Mouse (Mus musculus): ENCODE data around the gene Cep128. TPM values are rescaled to one million over a fixed set of nuclear protein-coding genes. Genes with fewer than 3 reads are reported as not detected.

Gene Cep128
- polyA plus RNA-seq, 1 experiment from 2014 or later = 9.3 TPM

DNA sequence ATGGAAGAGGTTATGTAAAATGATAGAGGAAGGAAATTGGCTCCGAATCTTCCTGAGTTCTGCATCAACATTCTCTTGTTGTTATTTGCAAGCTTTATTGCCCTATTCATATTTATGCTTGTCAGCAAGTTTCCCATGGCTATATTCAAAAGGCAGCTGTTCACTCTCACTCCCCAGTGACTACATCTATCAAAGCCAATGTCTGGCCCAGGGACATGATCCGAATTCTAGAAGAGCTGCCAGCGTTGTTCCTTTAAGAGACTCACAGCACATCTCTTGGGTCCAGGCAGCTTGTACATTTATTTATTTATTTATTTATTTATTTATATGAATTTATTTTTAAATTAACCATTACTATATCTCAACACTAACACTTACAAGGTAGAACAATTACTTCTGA, 235.1 kb downstream of the Cep128 start:
- ATAC-seq (replicated peaks; ENCODE audit: low FRiP score, low TSS enrichment, low read depth) (no peak), DNase-seq (ENCODE audit: low spot score) (no peak)

DNA sequence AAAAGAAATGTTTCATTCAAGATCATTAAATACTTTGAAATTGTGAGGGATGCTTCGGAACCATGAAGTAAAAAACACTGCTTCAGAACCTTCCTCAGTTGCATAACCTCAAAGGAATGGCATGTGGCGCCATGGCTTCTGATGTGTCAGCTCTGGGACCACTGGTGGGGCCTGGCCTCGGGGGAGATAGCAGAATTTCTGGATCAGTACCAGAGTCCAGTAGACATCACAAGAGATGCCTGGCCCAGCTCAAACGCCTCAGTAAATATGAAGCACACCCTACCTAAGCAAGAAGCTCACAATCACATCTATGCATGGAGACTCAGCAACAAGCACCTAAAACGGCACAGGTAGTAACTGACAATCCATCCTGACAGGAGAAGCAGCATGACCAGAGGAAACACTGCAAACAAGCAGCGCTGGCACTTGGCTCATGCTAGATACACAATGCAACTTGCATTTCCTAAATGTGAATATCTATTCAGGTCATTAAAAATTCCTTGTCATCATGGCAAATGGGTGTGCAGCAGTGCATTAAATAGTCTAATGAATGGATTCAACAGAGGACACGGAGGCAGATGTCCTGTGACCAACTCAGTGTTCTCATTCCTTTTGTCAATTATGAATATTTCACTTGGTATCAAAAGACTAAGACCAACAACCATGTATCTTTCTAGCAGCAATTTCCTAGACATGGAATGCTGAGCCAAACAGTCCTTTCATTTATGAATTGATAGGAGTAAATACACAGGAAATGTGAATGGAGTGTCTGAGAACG, 249.3 kb downstream of the Cep128 start:
- no peak for ATAC-seq (replicated peaks; ENCODE audit: low FRiP score, low TSS enrichment, low read depth)
- no peak overlapping the region for H3K4me2 ChIP-seq (ENCODE audit: low read length)
- no peaks in the 10 kb centered on the region for H3K27me3 ChIP-seq (replicated peaks; ENCODE audit: control insufficient read depth, insufficient read depth, low read length)
- H3K4me3 ChIP-seq (ENCODE audit: low read depth, low read length) = no peak overlapping the region
- no peaks in the 10 kb centered on the region for H3K9me3 ChIP-seq (ENCODE audit: control insufficient read depth, low read length)
- no peak for DNase-seq (ENCODE audit: low spot score)
- no peaks in the 10 kb centered on the region for H3K4me1 ChIP-seq (replicated peaks; ENCODE audit: control insufficient read depth, insufficient read depth, low read length)
- no peaks in the 10 kb centered on the region for H3K36me3 ChIP-seq (ENCODE audit: control insufficient read depth, insufficient read depth, low read length)
- WGBS = 85% methylated on average over 8 of the region's 8 CpGs
- no peak overlapping the region for H3K27ac ChIP-seq (ENCODE audit: low read depth)
- H3K9ac ChIP-seq (ENCODE audit: low read length) = no peak overlapping the region

More for the DNA sequence above, 235.1 kb downstream of the Cep128 start:
- no peaks in the 10 kb centered on the region for H3K27me3 ChIP-seq (replicated peaks; ENCODE audit: control insufficient read depth, insufficient read depth, low read length)
- H3K4me2 ChIP-seq (ENCODE audit: low read length) = no peak overlapping the region
- no peak overlapping the region for H3K9ac ChIP-seq (ENCODE audit: low read length)
- H3K9me3 ChIP-seq (ENCODE audit: control insufficient read depth, low read length) = no peaks in the 10 kb centered on the region
- no peaks in the 10 kb centered on the region for H3K4me1 ChIP-seq (replicated peaks; ENCODE audit: control insufficient read depth, insufficient read depth, low read length)
- no peak overlapping the region for H3K4me3 ChIP-seq (ENCODE audit: low read depth, low read length)
- no peaks in the 10 kb centered on the region for H3K36me3 ChIP-seq (ENCODE audit: control insufficient read depth, insufficient read depth, low read length)
- WGBS = 88% methylated on average over 3 of the region's 3 CpGs
- H3K27ac ChIP-seq (ENCODE audit: low read depth) = no peak overlapping the region

DNA sequence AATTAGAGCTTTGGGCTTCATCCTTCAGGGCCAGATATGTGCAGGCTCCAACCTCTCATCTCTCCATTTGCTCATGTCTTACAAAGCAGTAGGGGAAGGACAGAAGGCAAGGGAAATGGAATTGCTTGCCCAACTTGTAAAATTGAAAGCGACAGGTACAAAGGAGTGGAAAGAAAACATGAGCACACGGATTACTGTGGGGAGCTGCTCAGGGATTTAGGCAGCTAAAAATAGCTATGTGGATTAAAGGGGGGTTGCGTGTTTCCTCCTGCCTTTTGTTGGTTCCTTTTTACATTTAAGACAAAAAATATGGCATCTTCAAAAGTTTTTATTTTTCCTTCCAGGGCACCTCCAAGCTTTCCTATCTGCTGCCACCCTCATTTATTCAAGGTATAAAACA, 269.2 kb downstream of the Cep128 start:
- WGBS = 60% methylated on average over 3 of the region's 3 CpGs
- Histone ChIP-seq H3K4me3 (ENCODE audit: low read depth, low read length) (no peak overlapping the region), H3K36me3 (ENCODE audit: control insufficient read depth, insufficient read depth, low read length) (no peaks in the 10 kb centered on the region), H3K9me3 (ENCODE audit: control insufficient read depth, low read length) (no peaks in the 10 kb centered on the region), H3K27me3 (replicated peaks; ENCODE audit: control insufficient read depth, insufficient read depth, low read length) (no peaks in the 10 kb centered on the region), H3K4me1 (replicated peaks; ENCODE audit: control insufficient read depth, insufficient read depth, low read length) (peaks cover 4% of the 10 kb centered on the region; the same call in 1 of the 2 replicates), H3K4me2 (ENCODE audit: low read length) (no peak overlapping the region), H3K27ac (ENCODE audit: low read depth) (no peak overlapping the region), H3K9ac (ENCODE audit: low read length) (no peak overlapping the region)
- DNase-seq (ENCODE audit: low spot score) (no peak), ATAC-seq (replicated peaks; ENCODE audit: low FRiP score, low TSS enrichment, low read depth) (no peak)

DNA sequence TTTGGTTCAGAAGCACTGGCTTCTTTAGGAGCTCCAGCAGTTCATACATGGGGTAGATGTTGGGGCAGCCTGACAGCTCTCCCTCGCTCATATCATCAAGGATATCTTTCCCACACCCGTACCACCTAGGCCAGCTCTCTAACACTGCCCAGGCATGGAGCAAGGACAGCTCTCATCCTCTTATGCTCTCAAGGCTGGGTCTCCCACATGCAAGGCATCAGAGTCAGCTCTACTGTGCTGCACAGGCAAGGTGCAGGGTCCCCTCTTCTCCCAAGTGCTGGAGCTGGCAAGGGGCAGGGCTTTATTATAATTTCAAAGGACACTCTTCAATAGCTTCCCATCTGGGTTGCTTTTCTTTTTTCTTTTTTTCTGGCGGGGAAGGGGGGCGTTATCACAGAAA, 280.9 kb downstream of the Cep128 start:
- Histone ChIP-seq H3K4me1 (replicated peaks; ENCODE audit: control insufficient read depth, insufficient read depth, low read length) (no peaks in the 10 kb centered on the region), H3K27me3 (replicated peaks; ENCODE audit: control insufficient read depth, insufficient read depth, low read length) (no peaks in the 10 kb centered on the region), H3K27ac (ENCODE audit: low read depth) (no peak overlapping the region), H3K36me3 (ENCODE audit: control insufficient read depth, insufficient read depth, low read length) (no peaks in the 10 kb centered on the region), H3K4me2 (ENCODE audit: low read length) (no peak overlapping the region), H3K9ac (ENCODE audit: low read length) (no peak overlapping the region), H3K9me3 (ENCODE audit: control insufficient read depth, low read length) (no peaks in the 10 kb centered on the region), H3K4me3 (ENCODE audit: low read depth, low read length) (no peak overlapping the region)
- ATAC-seq (replicated peaks; ENCODE audit: low FRiP score, low TSS enrichment, low read depth) (no peak), DNase-seq (ENCODE audit: low spot score) (no peak)
- 72% methylated on average over 4 of the region's 4 CpGs for WGBS

DNA sequence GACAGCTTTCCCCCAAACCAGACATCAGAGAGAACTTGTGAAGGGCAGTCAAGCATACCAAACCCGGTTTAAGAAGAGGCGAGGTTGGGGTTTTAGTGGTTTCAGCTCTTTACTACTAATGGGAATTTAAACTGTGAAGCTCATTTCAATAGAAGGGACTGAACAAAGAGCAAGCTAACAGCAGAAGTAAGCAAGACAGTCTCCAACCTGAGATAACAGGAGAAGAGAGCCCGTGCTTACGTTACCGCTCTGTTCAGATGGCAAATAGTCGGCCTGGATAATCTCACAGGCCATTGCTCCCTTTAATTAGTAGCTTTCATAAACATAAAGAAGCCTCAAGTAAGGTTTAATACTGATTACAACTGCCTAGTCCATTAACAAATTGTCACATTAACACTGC, 286.3 kb downstream of the Cep128 start:
- H3K36me3 ChIP-seq (ENCODE audit: control insufficient read depth, insufficient read depth, low read length) = no peaks in the 10 kb centered on the region
- no peak overlapping the region for H3K9ac ChIP-seq (ENCODE audit: low read length)
- H3K27ac ChIP-seq (ENCODE audit: low read depth) = no peak overlapping the region
- DNase-seq (ENCODE audit: low spot score) (no peak), ATAC-seq (replicated peaks; ENCODE audit: low FRiP score, low TSS enrichment, low read depth) (no peak)
- no peaks in the 10 kb centered on the region for H3K4me1 ChIP-seq (replicated peaks; ENCODE audit: control insufficient read depth, insufficient read depth, low read length)
- 63% methylated on average over 6 of the region's 6 CpGs for WGBS
- no peaks in the 10 kb centered on the region for H3K27me3 ChIP-seq (replicated peaks; ENCODE audit: control insufficient read depth, insufficient read depth, low read length)
- no peak overlapping the region for H3K4me3 ChIP-seq (ENCODE audit: low read depth, low read length)
- H3K9me3 ChIP-seq (ENCODE audit: control insufficient read depth, low read length) = no peaks in the 10 kb centered on the region
- no peak overlapping the region for H3K4me2 ChIP-seq (ENCODE audit: low read length)

DNA sequence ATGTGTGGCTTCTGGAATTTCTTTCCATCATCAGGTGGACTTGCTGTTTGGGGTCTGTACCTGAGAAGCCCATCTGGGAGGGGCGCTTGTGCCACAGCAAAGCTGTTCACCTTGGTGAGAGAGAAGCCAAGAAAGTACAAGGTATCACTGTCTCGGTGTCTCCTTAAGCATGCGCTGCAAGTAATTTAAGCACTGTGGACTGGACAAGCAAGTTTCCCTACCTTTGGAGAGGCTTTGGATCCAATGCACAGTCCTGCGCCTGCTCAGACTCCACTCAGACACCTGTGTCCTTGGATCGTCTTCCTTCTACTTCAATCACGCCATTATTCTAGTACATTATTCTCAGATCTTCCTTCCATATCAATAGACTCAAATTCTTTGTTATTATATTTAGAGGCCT, 288.0 kb downstream of the Cep128 start:
- WGBS = 90% methylated on average over 6 of the region's 6 CpGs
- no peaks in the 10 kb centered on the region for H3K36me3 ChIP-seq (ENCODE audit: control insufficient read depth, insufficient read depth, low read length)

DNA sequence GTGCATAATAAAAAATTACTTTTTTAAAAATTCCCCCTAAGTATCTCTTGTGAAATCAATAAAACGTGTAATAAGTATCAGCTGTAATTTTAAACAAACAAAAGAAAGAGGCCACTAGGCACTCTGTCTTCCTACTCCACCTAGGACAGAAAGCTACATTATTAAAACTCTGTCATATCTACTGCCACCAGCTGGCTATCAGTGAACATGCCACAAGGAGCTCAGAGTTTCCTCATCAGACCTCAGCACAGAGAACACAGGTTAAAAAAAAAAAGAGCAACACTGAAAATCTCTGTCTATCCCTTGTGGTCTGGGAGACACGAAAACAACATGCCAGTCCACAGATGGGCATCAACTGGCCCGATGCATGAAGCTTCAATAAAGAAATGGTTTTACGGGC, 295.9 kb downstream of the Cep128 start:
- Histone ChIP-seq H3K27ac (ENCODE audit: low read depth) (no peak overlapping the region), H3K9me3 (ENCODE audit: control insufficient read depth, low read length) (no peaks in the 10 kb centered on the region), H3K36me3 (ENCODE audit: control insufficient read depth, insufficient read depth, low read length) (no peaks in the 10 kb centered on the region), H3K27me3 (replicated peaks; ENCODE audit: control insufficient read depth, insufficient read depth, low read length) (no peaks in the 10 kb centered on the region), H3K9ac (ENCODE audit: low read length) (no peak overlapping the region), H3K4me3 (ENCODE audit: low read depth, low read length) (no peak overlapping the region), H3K4me2 (ENCODE audit: low read length) (no peak overlapping the region), H3K4me1 (replicated peaks; ENCODE audit: control insufficient read depth, insufficient read depth, low read length) (no peaks in the 10 kb centered on the region)
- DNase-seq (ENCODE audit: low spot score) (no peak), ATAC-seq (replicated peaks; ENCODE audit: low FRiP score, low TSS enrichment, low read depth) (no peak)
- 82% methylated on average over 4 of the region's 4 CpGs for WGBS

More for the DNA sequence above, 288.0 kb downstream of the Cep128 start:
- no peak overlapping the region for H3K4me2 ChIP-seq (ENCODE audit: low read length)
- no peaks in the 10 kb centered on the region for H3K27me3 ChIP-seq (replicated peaks; ENCODE audit: control insufficient read depth, insufficient read depth, low read length)
- no peak overlapping the region for H3K27ac ChIP-seq (ENCODE audit: low read depth)
- DNase-seq (ENCODE audit: low spot score) = no peak
- no peaks in the 10 kb centered on the region for H3K4me1 ChIP-seq (replicated peaks; ENCODE audit: control insufficient read depth, insufficient read depth, low read length)
- no peak overlapping the region for H3K9ac ChIP-seq (ENCODE audit: low read length)
- H3K9me3 ChIP-seq (ENCODE audit: control insufficient read depth, low read length) = no peaks in the 10 kb centered on the region
- ATAC-seq (replicated peaks; ENCODE audit: low FRiP score, low TSS enrichment, low read depth) = no peak
- no peak overlapping the region for H3K4me3 ChIP-seq (ENCODE audit: low read depth, low read length)

DNA sequence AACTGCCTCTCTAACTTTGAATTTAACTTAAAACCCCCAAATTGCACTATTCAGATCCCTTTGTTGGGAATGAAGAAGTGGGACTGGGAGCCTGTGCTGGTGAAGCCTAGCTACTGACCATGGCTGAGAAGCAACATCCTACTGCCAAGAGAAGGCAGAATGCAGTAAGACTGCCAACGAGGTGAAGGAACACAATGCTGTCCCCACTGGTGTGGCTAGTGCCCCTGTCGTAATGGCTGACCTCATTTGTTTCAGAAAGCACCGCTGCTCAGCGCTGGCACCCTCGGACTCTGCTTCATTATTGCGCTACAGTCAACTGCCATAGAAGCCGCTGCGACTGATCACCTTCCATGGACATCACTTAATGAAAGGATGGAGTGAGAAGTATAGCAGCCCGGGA, 298.2 kb downstream of the Cep128 start:
- Histone ChIP-seq H3K36me3 (ENCODE audit: control insufficient read depth, insufficient read depth, low read length) (no peaks in the 10 kb centered on the region), H3K4me1 (replicated peaks; ENCODE audit: control insufficient read depth, insufficient read depth, low read length) (no peaks in the 10 kb centered on the region), H3K27ac (ENCODE audit: low read depth) (no peak overlapping the region), H3K9me3 (ENCODE audit: control insufficient read depth, low read length) (no peaks in the 10 kb centered on the region), H3K4me2 (ENCODE audit: low read length) (no peak overlapping the region), H3K4me3 (ENCODE audit: low read depth, low read length) (no peak overlapping the region), H3K9ac (ENCODE audit: low read length) (no peak overlapping the region), H3K27me3 (replicated peaks; ENCODE audit: control insufficient read depth, insufficient read depth, low read length) (no peaks in the 10 kb centered on the region)
- 88% methylated on average over 9 of the region's 9 CpGs for WGBS
- ATAC-seq (replicated peaks; ENCODE audit: low FRiP score, low TSS enrichment, low read depth) = no peak
- no peak for DNase-seq (ENCODE audit: low spot score)

DNA sequence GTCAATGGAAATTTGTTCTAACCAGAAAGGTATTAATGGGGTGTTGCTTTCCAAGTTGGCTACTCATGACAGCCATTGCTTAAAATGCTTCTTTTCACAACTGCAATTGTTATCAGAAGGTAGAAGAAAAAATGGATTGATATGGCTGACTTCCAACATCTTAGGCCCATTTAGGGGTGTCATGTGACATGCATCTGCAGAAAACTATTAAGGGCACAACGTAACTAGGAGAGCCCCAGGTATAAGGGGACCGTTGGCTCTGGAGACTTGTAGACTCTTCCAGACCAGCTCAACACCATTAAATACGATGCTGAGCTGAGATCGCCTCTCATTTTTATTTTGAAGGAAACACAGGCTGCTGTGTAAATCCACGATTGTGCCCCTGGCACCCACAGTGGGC, 308.6 kb downstream of the Cep128 start:
- Histone ChIP-seq H3K4me2 (ENCODE audit: low read length) (no peak overlapping the region), H3K9me3 (ENCODE audit: control insufficient read depth, low read length) (no peaks in the 10 kb centered on the region), H3K9ac (ENCODE audit: low read length) (no peak overlapping the region), H3K4me1 (replicated peaks; ENCODE audit: control insufficient read depth, insufficient read depth, low read length) (no peaks in the 10 kb centered on the region), H3K4me3 (ENCODE audit: low read depth, low read length) (no peak overlapping the region), H3K27me3 (replicated peaks; ENCODE audit: control insufficient read depth, insufficient read depth, low read length) (no peaks in the 10 kb centered on the region), H3K27ac (ENCODE audit: low read depth) (no peak overlapping the region), H3K36me3 (ENCODE audit: control insufficient read depth, insufficient read depth, low read length) (no peaks in the 10 kb centered on the region)
- ATAC-seq (replicated peaks; ENCODE audit: low FRiP score, low TSS enrichment, low read depth) = no peak
- no peak for DNase-seq (ENCODE audit: low spot score)
- WGBS = 93% methylated on average over 5 of the region's 5 CpGs

Data from intestine, embryonic 14.5 days (tissue).